Mouse (Mus musculus) liver, postnatal 0 days (tissue): ENCODE measurements around the gene Gm13289.
"Not testable (repeated sequence)": the region's sequence is repeated elsewhere in the genome, so short reads cannot be mapped to it uniquely, and the experiment has no call there.

Experiments used
- CTCF ChIP-seq: sonication (generic); IDR thresholded peaks from 2 replicates; pipeline ENCODE4 v1.5.1; 2016; ENCODE audit warnings: antibody characterized with exemption, low read depth
- EP300 ChIP-seq: IDR thresholded peaks from 2 replicates; pipeline ENCODE4 v1.6.1; 2016; ENCODE audit warnings: antibody characterized with exemption, low read depth, mild to moderate bottlenecking

GRCm38 (mm10) chr4:88788402-88788801 lies 11.7 kb downstream of the Gm13289 start, which contains the start of gene Gm13277:
- peak; percentile 61 for TF ChIP-seq CTCF
- TF ChIP-seq EP300, result not testable (repeated sequence)
